Mouse (Mus musculus) lung, postnatal 0 days (tissue): ENCODE measurements around the gene Cobll1.

Experiments used
- CTCF ChIP-seq: IDR thresholded peaks from 2 replicates; pipeline ENCODE4 v1.5.1; 2016; ENCODE audit warnings: antibody characterized with exemption, mild to moderate bottlenecking
- EP300 ChIP-seq: IDR thresholded peaks from 2 replicates; pipeline ENCODE4 v1.6.1; 2016; ENCODE audit warnings: antibody characterized with exemption, mild to moderate bottlenecking, control low read depth

- no peak for TF ChIP-seq EP300
- no peak for TF ChIP-seq CTCF
Measured at GRCm38 (mm10) chr2:65275443-65276061, 36.3 kb upstream of the Cobll1 start.
